Mouse (Mus musculus): Measurements from ENCODE around the gene Cracr2b. TPM values are rescaled to one million over a fixed set of nuclear protein-coding genes. Genes with fewer than 3 reads are reported as not detected.

Gene Cracr2b
- polyA plus RNA-seq, 1 experiment from 2014 or later = 13.8 TPM

- no peaks in the 10 kb centered on the region for H3K27me3 ChIP-seq (replicated peaks; ENCODE audit: control insufficient read depth, insufficient read depth, low read length)
- H3K27ac ChIP-seq (ENCODE audit: low read depth) = peak within 1 kb of the TSS; percentile 95
- WGBS = under 1% methylated on average over 84 of the region's 87 CpGs
- peaks cover 31% of the 10 kb centered on the region for H3K4me1 ChIP-seq (replicated peaks; ENCODE audit: control insufficient read depth, insufficient read depth, low read length)
- ATAC-seq (replicated peaks; ENCODE audit: low FRiP score, low TSS enrichment, low read depth) (peak; percentile 63), DNase-seq (ENCODE audit: low spot score) (peak; percentile 96)
- peak within 1 kb of the TSS; percentile 88 for H3K4me3 ChIP-seq (ENCODE audit: low read depth, low read length)
- peak within 1 kb of the TSS; percentile 97 for H3K4me2 ChIP-seq (ENCODE audit: low read length)
- H3K9ac ChIP-seq (ENCODE audit: low read length) = peak within 1 kb of the TSS; percentile 86
- peaks cover 25% of the 10 kb centered on the region for H3K36me3 ChIP-seq (ENCODE audit: control insufficient read depth, insufficient read depth, low read length)
- no peaks in the 10 kb centered on the region for H3K9me3 ChIP-seq (ENCODE audit: control insufficient read depth, low read length)
These were observed 14.3 kb downstream of the Cracr2b start, which contains the start of the genes Polr2l and Tspan4 for GRCm38 (mm10) chr7:141475011-141475804. TSS of gene Polr2l (minus strand) at chr7:141475132. TSS of gene Tspan4 (plus strand) at chr7:141475240.

GRCm38 (mm10) chr7:141475805-141476158 lies 14.9 kb downstream of the Cracr2b start:
- peak overlapping the region; percentile 86 for H3K9ac ChIP-seq (ENCODE audit: low read length)
- DNase-seq (ENCODE audit: low spot score) (no peak), ATAC-seq (replicated peaks; ENCODE audit: low FRiP score, low TSS enrichment, low read depth) (no peak)
- peaks cover 34% of the 10 kb centered on the region for H3K4me1 ChIP-seq (replicated peaks; ENCODE audit: control insufficient read depth, insufficient read depth, low read length)
- H3K9me3 ChIP-seq (ENCODE audit: control insufficient read depth, low read length) = no peaks in the 10 kb centered on the region
- peak overlapping the region; percentile 88 for H3K4me3 ChIP-seq (ENCODE audit: low read depth, low read length)
- H3K36me3 ChIP-seq (ENCODE audit: control insufficient read depth, insufficient read depth, low read length) = peaks cover 19% of the 10 kb centered on the region
- H3K27me3 ChIP-seq (replicated peaks; ENCODE audit: control insufficient read depth, insufficient read depth, low read length) = no peaks in the 10 kb centered on the region
- WGBS = 0% methylated on average over 12 of the region's 12 CpGs
- peak overlapping the region; percentile 95 for H3K27ac ChIP-seq (ENCODE audit: low read depth)
- H3K4me2 ChIP-seq (ENCODE audit: low read length) = peak overlapping the region; percentile 97

GRCm38 (mm10) chr7:141476226-141476980 lies 15.5 kb downstream of the Cracr2b start:
- H3K9ac ChIP-seq (ENCODE audit: low read length) = peak overlapping the region; percentile 86
- DNase-seq (ENCODE audit: low spot score) (peak; percentile 85), ATAC-seq (replicated peaks; ENCODE audit: low FRiP score, low TSS enrichment, low read depth) (peak; percentile 74)
- peak overlapping the region; percentile 95 for H3K27ac ChIP-seq (ENCODE audit: low read depth)
- H3K9me3 ChIP-seq (ENCODE audit: control insufficient read depth, low read length) = no peaks in the 10 kb centered on the region
- H3K4me1 ChIP-seq (replicated peaks; ENCODE audit: control insufficient read depth, insufficient read depth, low read length) = peaks cover 40% of the 10 kb centered on the region
- peaks cover 13% of the 10 kb centered on the region for H3K36me3 ChIP-seq (ENCODE audit: control insufficient read depth, insufficient read depth, low read length)
- H3K27me3 ChIP-seq (replicated peaks; ENCODE audit: control insufficient read depth, insufficient read depth, low read length) = no peaks in the 10 kb centered on the region
- 0% methylated on average over 11 of the region's 17 CpGs for WGBS
- peak overlapping the region; percentile 97 for H3K4me2 ChIP-seq (ENCODE audit: low read length)
- peak overlapping the region; percentile 88 for H3K4me3 ChIP-seq (ENCODE audit: low read depth, low read length)

GRCm38 (mm10) chr7:141476981-141477370 lies 16.1 kb downstream of the Cracr2b start:
- Histone ChIP-seq H3K4me2 (ENCODE audit: low read length) (peak overlapping the region; percentile 97), H3K27me3 (replicated peaks; ENCODE audit: control insufficient read depth, insufficient read depth, low read length) (0 out of 2 replicates have a peak, but pooled peaks cover 2% of the 10 kb centered on the region), H3K27ac (ENCODE audit: low read depth) (peak overlapping the region; percentile 95), H3K4me1 (replicated peaks; ENCODE audit: control insufficient read depth, insufficient read depth, low read length) (peaks cover 45% of the 10 kb centered on the region), H3K36me3 (ENCODE audit: control insufficient read depth, insufficient read depth, low read length) (peaks cover 10% of the 10 kb centered on the region), H3K9ac (ENCODE audit: low read length) (peak overlapping the region; percentile 31), H3K9me3 (ENCODE audit: control insufficient read depth, low read length) (no peaks in the 10 kb centered on the region), H3K4me3 (ENCODE audit: low read depth, low read length) (peak overlapping the region; percentile 88)
- whole genome bisulfite sequencing = 7% methylated on average over 7 of the region's 7 CpGs
- no peak for DNase-seq (ENCODE audit: low spot score)
- 0 out of 2 replicates have a peak, but pooled peaks have one; percentile 0 for ATAC-seq (replicated peaks; ENCODE audit: low FRiP score, low TSS enrichment, low read depth)

GRCm38 (mm10) chr7:141477578-141478269 lies 16.8 kb downstream of the Cracr2b start:
- ATAC-seq (replicated peaks; ENCODE audit: low FRiP score, low TSS enrichment, low read depth) (no peak), DNase-seq (ENCODE audit: low spot score) (no peak)
- H3K4me2 ChIP-seq (ENCODE audit: low read length) = peak overlapping the region; percentile 97
- no peaks in the 10 kb centered on the region for H3K9me3 ChIP-seq (ENCODE audit: control insufficient read depth, low read length)
- H3K4me3 ChIP-seq (ENCODE audit: low read depth, low read length) = no peak overlapping the region
- H3K9ac ChIP-seq (ENCODE audit: low read length) = peak overlapping the region; percentile 10; the same call in 1 of the 2 replicates
- peaks cover 2% of the 10 kb centered on the region for H3K36me3 ChIP-seq (ENCODE audit: control insufficient read depth, insufficient read depth, low read length)
- H3K27ac ChIP-seq (ENCODE audit: low read depth) = peak overlapping the region; percentile 95
- H3K4me1 ChIP-seq (replicated peaks; ENCODE audit: control insufficient read depth, insufficient read depth, low read length) = peaks cover 53% of the 10 kb centered on the region
- peaks cover 8% of the 10 kb centered on the region for H3K27me3 ChIP-seq (replicated peaks; ENCODE audit: control insufficient read depth, insufficient read depth, low read length)
- 24% methylated on average over 4 of the region's 4 CpGs for WGBS

- Histone ChIP-seq H3K27me3 (replicated peaks; ENCODE audit: control insufficient read depth, insufficient read depth, low read length) (peaks cover 10% of the 10 kb centered on the region), H3K9ac (ENCODE audit: low read length) (no peak overlapping the region), H3K27ac (ENCODE audit: low read depth) (peak overlapping the region; percentile 95; the same call in 1 of the 2 replicates), H3K4me3 (ENCODE audit: low read depth, low read length) (no peak overlapping the region), H3K36me3 (ENCODE audit: control insufficient read depth, insufficient read depth, low read length) (no peaks in the 10 kb centered on the region), H3K4me2 (ENCODE audit: low read length) (peak overlapping the region; percentile 97), H3K9me3 (ENCODE audit: control insufficient read depth, low read length) (no peaks in the 10 kb centered on the region), H3K4me1 (replicated peaks; ENCODE audit: control insufficient read depth, insufficient read depth, low read length) (peaks cover 55% of the 10 kb centered on the region)
- 68% methylated on average over 5 of the region's 5 CpGs for WGBS
- ATAC-seq (replicated peaks; ENCODE audit: low FRiP score, low TSS enrichment, low read depth) (no peak), DNase-seq (ENCODE audit: low spot score) (no peak)
These were observed 17.4 kb downstream of the Cracr2b start for GRCm38 (mm10) chr7:141478270-141478748.

- DNase-seq (ENCODE audit: low spot score) (peak; percentile 79), ATAC-seq (replicated peaks; ENCODE audit: low FRiP score, low TSS enrichment, low read depth) (peak; percentile 14; the same call in 1 of the 2 replicates)
- Histone ChIP-seq H3K9me3 (ENCODE audit: control insufficient read depth, low read length) (no peaks in the 10 kb centered on the region), H3K27ac (ENCODE audit: low read depth) (no peak overlapping the region), H3K4me2 (ENCODE audit: low read length) (peak overlapping the region; percentile 94), H3K27me3 (replicated peaks; ENCODE audit: control insufficient read depth, insufficient read depth, low read length) (peaks cover 10% of the 10 kb centered on the region), H3K4me3 (ENCODE audit: low read depth, low read length) (peak overlapping the region; percentile 57; the same call in 1 of the 2 replicates), H3K9ac (ENCODE audit: low read length) (no peak overlapping the region), H3K4me1 (replicated peaks; ENCODE audit: control insufficient read depth, insufficient read depth, low read length) (peaks cover 43% of the 10 kb centered on the region), H3K36me3 (ENCODE audit: control insufficient read depth, insufficient read depth, low read length) (peaks cover under 1% of the 10 kb centered on the region; the same call in 1 of the 2 replicates)
- WGBS = 12% methylated on average over 10 of the region's 10 CpGs
These were observed 20.1 kb downstream of the Cracr2b start for GRCm38 (mm10) chr7:141480842-141481497.

All from intestine, embryonic 14.5 days (tissue).